Mouse (Mus musculus) gastrocnemius, postnatal 36 days (tissue): ENCODE data around the gene Enpp5. TPM values are rescaled to one million over a fixed set of nuclear protein-coding genes. Genes with fewer than 3 reads are reported as not detected.

Source experiments
- total RNA-seq, 2 experiments: library from RNA; stranded (reverse); gene quantifications; 2 replicates each; pipeline ENCODE4 v1.2.3; 2021

Enpp5 gene
- total RNA-seq, 2 experiments from 2014 or later = 5.5 to 5.6 TPM

Other genes with a start within 250 kb of the Enpp5 start
- gene Enpp4, start 27.0 kb downstream of the Enpp5 start, total RNA-seq = 10 to 100 TPM; 32.1 to 38.8 TPM
- 100 to 1,000 TPM; 138 to 144 TPM for gene Clic5, start 109.8 kb downstream of the Enpp5 start, total RNA-seq